Mouse (Mus musculus) layer of hippocampus, postnatal 10 days (tissue): Measurements from ENCODE around the gene Zfp568. TPM values are rescaled to one million over a fixed set of nuclear protein-coding genes. Genes with fewer than 3 reads are reported as not detected.

Experiments used
- DNase-seq, 2 experiments: peaks; one replicate each; pipeline ENCODE4 v3.0.0; 2021; ENCODE audit warnings: low spot score in 2 of 2
- total RNA-seq, 2 experiments: library from RNA; stranded (reverse); gene quantifications; 2 replicates each; pipeline ENCODE4 v1.2.3; 2021

Gene Zfp568
- total RNA-seq, 2 experiments from 2014 or later = 4.7 to 5.9 TPM

DNA sequence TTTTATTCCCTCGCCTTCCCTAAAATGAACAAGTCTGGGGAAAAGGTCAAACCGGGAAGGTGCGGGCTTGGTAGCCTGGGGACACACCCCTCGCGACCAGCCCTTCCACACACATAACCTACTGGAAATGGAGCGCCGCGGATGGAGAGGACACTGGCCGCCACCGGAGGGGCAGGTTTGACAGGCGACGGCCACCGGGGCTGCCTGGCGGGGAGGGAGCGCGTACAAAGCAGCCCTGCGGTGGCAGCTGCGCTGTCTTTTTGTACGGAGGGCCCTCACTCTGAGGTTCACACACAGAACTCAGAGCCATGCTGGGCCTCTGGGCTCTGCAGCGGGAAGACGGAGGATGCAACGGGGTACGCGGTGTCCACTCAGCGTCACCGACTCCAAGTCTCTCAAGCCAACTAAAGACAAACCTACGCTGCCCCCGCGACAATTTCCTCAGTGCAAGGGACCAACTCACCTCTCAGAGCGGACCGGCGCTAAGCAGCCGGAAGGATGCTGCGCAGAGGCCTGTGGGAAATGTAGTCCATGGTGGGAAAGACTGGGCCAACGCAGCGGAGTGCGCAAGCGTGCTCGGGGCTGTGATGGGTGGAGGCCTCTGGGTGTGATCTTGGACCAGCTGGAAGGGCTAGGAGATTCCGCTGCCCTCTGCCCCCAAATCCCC lies 67.3 kb downstream of the Zfp568 start, which contains the start of gene Zfp14:
TSS of gene Zfp14 (minus strand) at position 499 of the 667 bp plus-strand sequence.
- peak; percentile 86 to 90 for DNase-seq

DNA sequence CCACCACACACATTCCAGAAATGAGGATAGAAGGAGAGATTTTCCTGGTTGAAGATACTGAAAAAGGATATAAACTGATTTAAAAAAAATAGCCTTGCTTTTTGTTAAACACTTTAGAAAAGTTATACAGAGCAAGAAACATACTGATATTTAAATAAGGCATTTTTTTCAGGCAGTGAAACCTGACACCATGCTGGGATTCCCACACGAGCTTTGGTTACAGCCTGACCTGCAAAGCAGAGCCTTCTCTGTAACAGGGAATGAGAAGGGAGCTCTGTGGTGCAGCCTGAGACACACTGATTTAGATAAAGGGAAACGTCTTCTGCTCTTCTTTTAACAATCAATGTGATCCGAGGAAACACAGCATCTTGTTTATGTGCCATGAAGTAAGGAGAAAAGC lies 69.8 kb downstream of the Zfp568 start:
- DNase-seq = no peak

DNA sequence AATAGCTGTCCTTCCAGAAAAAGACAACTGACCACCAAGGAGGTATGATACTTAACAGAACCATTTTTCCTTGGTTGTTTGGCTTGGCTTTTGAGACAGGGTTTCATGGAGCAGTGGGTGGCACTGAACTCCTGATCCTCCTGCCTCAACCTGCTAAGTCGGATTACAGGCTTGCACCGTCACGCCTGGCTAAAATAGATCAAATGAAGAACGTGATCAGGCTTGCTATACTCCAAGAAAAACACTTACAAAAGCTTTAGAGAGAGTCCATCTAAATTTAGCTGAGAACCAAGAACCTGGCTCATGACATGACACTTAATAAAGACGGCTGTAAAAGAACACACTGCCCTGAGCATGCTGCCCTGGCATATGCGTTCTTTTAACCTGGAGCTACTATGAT lies 76.6 kb downstream of the Zfp568 start:
- DNase-seq = no peak

DNA sequence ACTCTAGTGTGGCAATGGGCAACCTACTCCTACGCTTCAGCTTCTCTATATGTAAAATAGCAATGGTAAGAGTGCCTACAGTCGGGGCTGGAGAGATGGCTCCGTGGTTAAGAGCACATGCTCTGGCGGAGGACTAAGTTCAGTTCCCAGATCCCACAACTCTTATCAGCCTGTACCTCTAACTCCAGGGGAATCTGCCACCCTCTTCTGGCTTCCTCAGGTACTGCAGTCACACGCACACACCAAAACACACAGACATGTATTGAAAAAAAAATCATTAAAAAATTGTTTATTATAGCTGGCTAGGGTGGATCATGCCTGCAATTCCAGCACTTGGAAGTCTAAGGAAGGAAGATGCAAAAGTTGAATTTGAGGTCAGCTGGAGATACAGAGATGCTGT lies 78.7 kb downstream of the Zfp568 start:
- DNase-seq = no peak

DNA sequence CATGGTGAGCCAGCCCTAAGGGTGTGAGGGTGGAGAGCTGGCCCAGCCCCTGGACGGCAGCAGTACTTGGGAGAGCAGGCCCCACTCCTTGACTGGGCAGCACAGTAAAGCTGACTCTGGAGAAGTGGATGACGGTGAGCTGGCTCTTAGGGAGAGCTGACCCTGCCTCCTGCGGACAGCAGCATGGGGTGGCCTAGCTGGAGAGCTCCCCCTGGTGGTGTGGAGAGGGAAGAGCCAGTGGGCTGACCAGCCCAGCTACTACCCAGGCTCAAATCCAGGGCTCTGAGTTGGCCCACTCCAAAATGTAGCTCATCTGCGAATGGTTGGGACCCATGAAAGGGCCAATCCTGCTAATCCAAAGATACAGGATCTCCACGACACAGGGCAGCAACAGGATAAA lies 80.9 kb downstream of the Zfp568 start:
- DNase-seq = no peak

DNA sequence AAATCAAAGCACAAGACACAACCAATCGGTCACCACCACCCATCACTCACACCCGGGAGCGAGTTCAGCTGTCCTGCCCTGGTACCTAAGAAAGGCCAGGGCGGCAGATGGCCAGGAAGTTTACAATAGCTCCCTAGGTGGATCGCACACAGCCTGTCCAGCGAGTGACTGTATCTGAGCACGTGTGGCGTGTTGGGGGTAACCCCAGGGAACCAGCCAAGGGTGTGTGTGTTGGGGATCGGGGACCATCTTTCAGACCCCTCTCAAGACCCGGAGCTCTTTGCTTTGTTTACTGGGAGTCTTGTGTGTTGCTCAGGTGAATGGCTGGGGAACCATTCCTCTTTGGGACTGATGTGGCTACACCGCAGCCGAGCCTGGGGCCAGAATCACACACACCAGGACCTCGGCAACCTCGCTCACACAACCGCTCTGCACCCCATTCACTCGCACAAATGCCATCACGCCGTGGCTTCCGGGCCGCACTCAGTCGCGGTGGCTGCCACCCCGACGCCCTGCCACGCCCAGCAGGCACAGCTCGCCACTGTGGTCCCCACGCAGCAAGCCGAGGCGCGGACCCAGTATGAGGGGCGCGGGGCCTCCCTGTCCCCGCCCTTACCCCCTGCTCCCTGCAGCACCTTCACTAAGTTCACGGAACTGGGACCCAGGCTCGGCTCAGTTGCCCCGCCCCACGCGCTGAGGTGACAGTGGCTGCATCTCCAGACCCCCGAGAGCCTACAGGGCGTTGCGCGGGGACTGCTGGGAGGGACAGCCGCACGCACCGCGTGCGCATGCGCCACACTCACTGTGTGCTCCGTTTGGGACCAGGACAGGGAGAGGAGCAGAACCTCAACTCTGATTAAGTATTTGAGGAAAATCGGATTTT lies 88.6 kb downstream of the Zfp568 start, which contains the start of gene Zfp82:
TSS of gene Zfp82 (minus strand) at position 755 of the 883 bp plus-strand sequence.
- DNase-seq = peak; percentile 69 to 84

Other genes starting within 250 kb of the Zfp568 start
- gene Zfp84, start 215.4 kb upstream of the Zfp568 start, total RNA-seq = 10 to 100 TPM; 15.8 to 17.9 TPM
- gene Zfp30, start 200.0 kb upstream of the Zfp568 start, total RNA-seq = 10 to 100 TPM; 11.0 to 11.3 TPM
- 10 to 100 TPM; 18.9 to 23.2 TPM for gene Zfp790, start 167.8 kb upstream of the Zfp568 start, total RNA-seq
- gene Zfp940, start 130.3 kb upstream of the Zfp568 start, total RNA-seq = 10 to 100 TPM; 17.1 to 24.1 TPM
- 10 to 100 TPM; 14.0 to 14.4 TPM for gene Zfp420, start 124.0 kb upstream of the Zfp568 start, total RNA-seq
- gene Zfp27, start 77.4 kb upstream of the Zfp568 start, total RNA-seq = 10 to 100 TPM; 20.0 to 21.3 TPM
- 1 to 10 TPM; 9.0 to 9.3 TPM for gene Zfp383, start 75.7 kb upstream of the Zfp568 start, total RNA-seq
- 10 to 100 TPM; 21.3 to 22.0 TPM for gene Zfp74, start 29.9 kb upstream of the Zfp568 start, total RNA-seq
- gene Zfp14, start 67.4 kb downstream of the Zfp568 start, total RNA-seq = 1 to 10 TPM; 8.5 to 8.7 TPM
- 1 to 10 TPM; 3.2 to 4.1 TPM for gene Zfp82, start 88.9 kb downstream of the Zfp568 start, total RNA-seq
- 1 to 10 TPM in 1 of 2 experiments, not detected in 1; 2.2 TPM for gene Gm26920, start 106.5 kb downstream of the Zfp568 start, total RNA-seq
- 10 to 100 TPM; 10.3 to 13.1 TPM for gene Zfp566, start 106.6 kb downstream of the Zfp568 start, total RNA-seq
- 10 to 100 TPM; 54.7 to 62.8 TPM for gene Zfp260, start 110.8 kb downstream of the Zfp568 start, total RNA-seq
- 10 to 100 TPM; 28.0 to 32.8 TPM for gene Zfp382, start 138.0 kb downstream of the Zfp568 start, total RNA-seq
- 10 to 100 TPM; 52.7 to 56.3 TPM for gene Zfp146, start 185.8 kb downstream of the Zfp568 start, total RNA-seq
- gene Cox7a1, start 200.2 kb downstream of the Zfp568 start, total RNA-seq = 1 to 10 TPM; 5.3 to 5.6 TPM
- 100 to 1,000 TPM; 215 to 229 TPM for gene Capns1, start 214.9 kb downstream of the Zfp568 start, total RNA-seq
- 10 to 100 TPM; 57.5 to 71.1 TPM for gene Polr2i, start 248.0 kb downstream of the Zfp568 start, total RNA-seq
- 100 to 1,000 TPM; 157 to 171 TPM for gene Tbcb, start 248.3 kb downstream of the Zfp568 start, total RNA-seq